Mouse (Mus musculus): ENCODE results near the gene Chst11.

DNA sequence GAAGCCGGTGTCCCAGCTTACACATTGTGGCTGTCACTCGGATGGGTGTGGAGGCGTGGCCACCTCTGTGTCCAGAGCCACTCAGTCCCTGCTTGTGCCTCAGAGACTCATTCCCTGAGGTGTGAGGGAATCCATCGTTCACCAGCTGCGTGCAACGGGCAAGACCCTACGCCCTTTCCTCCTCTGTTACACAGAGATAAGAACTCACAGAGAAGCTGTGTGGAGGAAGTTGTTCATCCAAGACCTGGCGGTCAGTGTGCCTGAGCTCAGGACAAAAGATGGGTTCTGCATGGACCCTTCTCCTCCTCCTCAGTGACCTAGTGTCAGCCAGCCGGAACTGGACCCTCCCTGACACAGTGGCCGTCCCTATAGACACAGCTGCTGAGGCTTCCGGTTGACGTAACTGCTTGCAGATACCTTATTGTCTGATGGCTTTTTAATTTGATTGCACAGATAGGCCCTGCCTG, 95.0 kb downstream of the Chst11 start:
- TF ChIP-seq CTCF (IDR thresholded peaks at IDR 0.05; ENCODE audit: borderline replicate concordance, insufficient read depth, low read depth, low read length) = no peak
- TF ChIP-seq POLR2A (IDR thresholded peaks at IDR 0.05; ENCODE audit: borderline replicate concordance, insufficient read depth, low read length) = no peak
